Mouse (Mus musculus): ENCODE results near the gene Diaph3. TPM values are rescaled to one million over a fixed set of nuclear protein-coding genes. Genes with fewer than 3 reads are reported as not detected.
"Not testable (repeated sequence)": the region's sequence is repeated elsewhere in the genome, so short reads cannot be mapped to it uniquely, and the experiment has no call there.

Gene Diaph3
- polyA plus RNA-seq, 1 experiment, result 4.4 TPM

DNA sequence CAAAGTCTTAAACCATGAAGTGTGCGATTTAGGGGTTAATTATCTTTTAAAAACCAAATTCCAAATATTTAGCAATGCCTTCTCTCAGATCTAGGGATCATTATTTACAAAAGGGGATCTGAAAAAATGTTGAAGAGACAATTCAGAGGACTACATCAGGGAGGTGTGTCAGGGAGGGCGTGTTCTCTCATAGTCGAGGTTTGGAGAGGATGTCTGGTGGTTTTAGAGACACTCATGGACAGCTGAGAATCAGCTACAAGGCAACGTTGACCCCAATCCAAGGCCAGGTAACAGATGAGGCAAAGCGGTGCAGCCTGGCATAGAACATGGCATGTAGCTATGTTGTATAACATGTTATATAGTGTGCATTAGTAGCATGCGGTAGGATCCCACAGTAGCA lies 396.5 kb downstream of the Diaph3 start:
- no peak for DNase-seq (ENCODE audit: extremely low spot score in 1 of 2, low spot score in 1 of 2)

- DNase-seq (ENCODE audit: extremely low spot score in 1 of 2, low spot score in 1 of 2), result no peak
These were observed 399.0 kb downstream of the Diaph3 start for GRCm38 (mm10) chr14:86741855-86742531.

DNA sequence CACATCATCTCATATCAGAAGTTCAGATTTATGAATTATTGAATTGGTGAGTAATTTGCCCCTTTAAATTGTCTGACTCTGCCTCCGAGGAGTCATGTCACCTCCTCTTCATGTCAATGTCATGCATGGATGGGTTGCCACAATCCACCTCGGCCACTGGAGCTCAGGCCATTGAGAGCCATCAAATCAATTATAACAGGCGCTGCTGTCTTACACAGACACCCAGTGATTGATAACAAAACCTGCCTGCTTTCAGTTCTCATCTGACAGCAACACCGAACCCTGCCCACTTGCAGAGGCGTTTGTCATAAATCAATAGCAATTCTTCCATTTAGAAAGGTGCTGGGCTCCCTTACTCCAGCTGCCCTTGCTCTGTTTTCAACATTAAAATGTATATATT lies 402.1 kb downstream of the Diaph3 start:
- DNase-seq (ENCODE audit: extremely low spot score in 1 of 2, low spot score in 1 of 2), result no peak

DNA sequence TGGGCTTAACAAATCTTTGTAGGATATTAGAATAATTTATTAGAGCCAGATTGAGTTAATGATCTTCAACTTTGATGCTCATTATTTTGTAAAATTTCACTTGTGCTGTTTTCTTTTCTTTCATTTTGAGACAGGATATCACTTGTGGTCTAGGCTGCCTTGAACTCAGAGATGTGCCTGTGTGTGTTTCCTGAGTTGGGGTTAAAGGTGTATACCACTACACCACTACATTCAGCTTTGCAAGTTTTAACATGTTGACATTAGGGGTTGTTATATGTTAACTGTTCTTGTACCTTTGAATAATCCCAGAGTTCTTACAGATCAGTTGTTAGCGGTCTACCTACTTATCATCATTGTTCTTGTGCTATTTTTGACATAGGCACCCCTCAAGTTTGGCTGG lies 404.4 kb downstream of the Diaph3 start:
- DNase-seq (ENCODE audit: extremely low spot score in 1 of 2, low spot score in 1 of 2), result no peak

DNA sequence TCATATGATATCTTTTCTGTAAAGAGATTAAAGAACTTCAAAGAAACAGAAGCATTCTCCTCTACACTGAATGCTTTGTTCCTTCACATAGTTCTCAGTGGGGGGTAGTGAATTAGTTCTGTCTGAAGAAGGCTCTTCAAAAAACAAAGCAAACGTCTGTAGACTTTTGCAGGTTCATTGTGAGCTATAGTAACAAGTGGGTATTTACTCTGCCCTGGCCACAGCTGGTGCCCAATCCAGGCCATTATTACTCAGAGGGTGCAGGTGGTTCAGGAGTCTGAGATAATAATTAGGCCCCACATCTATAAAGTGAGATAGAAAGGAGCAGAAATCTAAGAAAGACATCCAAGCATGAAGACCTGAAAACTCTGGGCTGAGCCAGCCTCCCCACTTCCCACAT lies 409.7 kb downstream of the Diaph3 start:
- DNase-seq (ENCODE audit: extremely low spot score in 1 of 2, low spot score in 1 of 2), result no peak

GRCm38 (mm10) chr14:86729617-86730098 lies 411.4 kb downstream of the Diaph3 start:
- no peak for DNase-seq (ENCODE audit: extremely low spot score in 1 of 2, low spot score in 1 of 2)

DNA sequence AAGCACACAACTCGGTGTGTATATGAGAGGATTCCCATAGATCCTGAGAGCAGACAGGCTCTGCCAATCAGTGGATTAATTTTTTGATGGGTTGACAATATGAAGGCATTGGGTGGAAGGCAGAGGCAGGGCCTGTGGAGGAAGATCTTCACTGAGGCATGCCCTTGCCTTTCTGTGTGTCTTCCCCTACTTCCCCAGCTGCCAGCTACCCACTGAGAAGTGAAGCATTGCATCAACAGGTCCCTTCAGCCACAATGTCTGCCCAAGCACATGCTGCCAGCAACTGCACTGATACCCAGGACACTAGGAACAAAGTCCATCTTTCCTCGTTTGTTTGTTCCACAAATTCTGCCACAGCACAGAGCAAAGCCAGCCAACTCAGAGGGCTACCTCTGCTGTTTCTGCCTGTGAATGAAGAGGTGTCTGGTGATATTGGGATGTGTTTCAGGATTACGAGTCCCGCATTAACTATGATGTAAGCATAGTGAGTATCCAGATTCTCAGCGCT lies 413.4 kb downstream of the Diaph3 start:
- DNase-seq (ENCODE audit: extremely low spot score in 1 of 2, low spot score in 1 of 2), result no peak

- no peak for DNase-seq (ENCODE audit: extremely low spot score in 1 of 2, low spot score in 1 of 2)
These were observed 419.3 kb downstream of the Diaph3 start for GRCm38 (mm10) chr14:86721768-86722167.

DNA sequence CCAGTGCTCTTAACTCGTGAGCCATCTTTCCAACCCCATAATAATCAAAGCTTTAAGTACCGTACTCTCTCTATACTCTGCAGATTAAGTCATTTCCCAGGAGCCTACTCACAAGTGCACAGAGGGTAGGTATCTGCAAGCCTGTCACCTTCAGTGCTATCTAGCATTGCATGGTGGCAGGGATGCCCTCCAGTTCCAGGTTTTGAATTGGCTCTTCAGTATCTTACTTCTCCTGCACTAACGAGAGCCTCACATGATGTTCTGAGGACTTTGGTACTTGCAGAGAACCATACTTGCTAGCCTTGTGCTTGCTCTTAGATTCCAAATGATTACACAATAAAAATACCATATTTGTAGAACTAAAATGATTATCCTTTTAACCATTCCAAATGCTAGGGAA lies 420.0 kb downstream of the Diaph3 start:
- DNase-seq (ENCODE audit: extremely low spot score in 1 of 2, low spot score in 1 of 2), result no peak

DNA sequence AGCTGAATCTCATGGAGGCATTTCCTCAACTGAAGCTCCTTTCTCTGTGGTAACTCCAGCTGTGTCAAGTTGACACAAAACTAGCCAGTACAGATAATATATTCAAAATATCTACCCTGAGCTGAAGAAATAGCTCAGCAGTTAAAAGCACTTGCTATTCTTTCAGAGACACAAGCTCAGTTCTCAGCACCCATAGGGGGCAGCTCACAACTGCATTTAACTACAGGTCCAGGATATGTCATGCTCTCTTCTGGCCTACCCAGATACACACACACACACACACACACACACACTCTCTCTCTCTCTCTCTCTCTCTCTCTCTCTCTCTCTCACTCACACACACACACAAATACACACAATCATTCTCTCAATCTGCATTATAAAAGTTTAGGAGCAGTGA lies 420.6 kb downstream of the Diaph3 start:
- not testable (repeated sequence) for DNase-seq (ENCODE audit: extremely low spot score in 1 of 2, low spot score in 1 of 2)

DNA sequence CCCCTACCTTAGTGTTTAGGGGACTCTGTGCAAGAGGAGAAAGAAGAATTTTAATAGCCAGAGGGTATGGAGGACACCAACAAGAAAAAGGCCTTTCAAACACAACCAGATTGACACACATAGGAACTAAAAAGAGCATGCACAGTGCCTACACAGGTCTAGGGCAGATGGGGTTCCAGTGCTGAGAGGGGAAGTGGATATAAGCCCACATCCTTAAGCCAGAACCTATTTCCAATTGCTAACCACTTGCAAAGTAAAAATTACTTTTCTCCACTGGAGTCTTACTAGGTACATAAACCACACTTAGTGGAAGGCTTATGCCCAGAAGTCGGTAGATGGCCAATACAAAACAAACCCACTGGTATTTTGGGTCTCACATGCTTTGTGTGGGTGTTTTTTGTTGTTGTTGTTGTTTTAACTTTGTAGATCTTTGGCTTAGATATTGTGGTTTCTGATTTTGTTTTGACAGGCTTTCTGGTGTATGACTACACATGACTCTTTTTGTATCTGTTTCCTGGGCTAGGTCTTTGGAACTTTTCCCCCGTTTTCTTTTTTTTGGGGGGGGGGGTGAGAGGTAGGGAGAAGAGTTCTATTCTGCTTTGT lies 426.8 kb downstream of the Diaph3 start:
- DNase-seq (ENCODE audit: extremely low spot score in 1 of 2, low spot score in 1 of 2), result no peak

- DNase-seq (ENCODE audit: extremely low spot score in 1 of 2, low spot score in 1 of 2), result no peak
These were observed 437.0 kb downstream of the Diaph3 start for GRCm38 (mm10) chr14:86704080-86704479.

GRCm38 (mm10) chr14:86701145-86701544 lies 439.9 kb downstream of the Diaph3 start:
- no peak for DNase-seq (ENCODE audit: extremely low spot score in 1 of 2, low spot score in 1 of 2)

- DNase-seq (ENCODE audit: extremely low spot score in 1 of 2, low spot score in 1 of 2), result no peak
These were observed 443.1 kb downstream of the Diaph3 start for GRCm38 (mm10) chr14:86697887-86698286.

DNA sequence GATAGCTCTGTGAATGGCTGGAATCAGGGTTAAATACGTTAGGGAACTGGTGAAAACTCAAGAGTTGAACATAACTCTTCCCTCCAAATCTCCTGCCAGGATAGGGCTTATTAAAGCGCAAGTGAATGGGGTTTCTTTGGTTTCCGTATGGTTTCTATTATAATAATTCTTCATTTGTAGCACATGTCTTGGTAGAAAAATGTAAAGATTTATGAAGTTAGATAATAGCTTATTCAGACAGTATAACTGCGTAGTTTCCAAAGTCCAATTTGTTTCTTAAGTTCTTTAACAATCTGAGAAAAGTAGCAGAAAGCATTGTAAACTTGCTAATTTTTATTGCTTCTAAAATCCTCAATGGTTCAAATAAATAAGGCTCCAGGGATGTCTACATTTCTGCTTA lies 448.3 kb downstream of the Diaph3 start:
- DNase-seq (ENCODE audit: extremely low spot score in 1 of 2, low spot score in 1 of 2), result no peak

- DNase-seq (ENCODE audit: extremely low spot score in 1 of 2, low spot score in 1 of 2), result no peak
These were observed 449.7 kb downstream of the Diaph3 start for GRCm38 (mm10) chr14:86691298-86691697.

- no peak for DNase-seq (ENCODE audit: extremely low spot score in 1 of 2, low spot score in 1 of 2)
These were observed 456.2 kb downstream of the Diaph3 start for GRCm38 (mm10) chr14:86684585-86685503.

DNA sequence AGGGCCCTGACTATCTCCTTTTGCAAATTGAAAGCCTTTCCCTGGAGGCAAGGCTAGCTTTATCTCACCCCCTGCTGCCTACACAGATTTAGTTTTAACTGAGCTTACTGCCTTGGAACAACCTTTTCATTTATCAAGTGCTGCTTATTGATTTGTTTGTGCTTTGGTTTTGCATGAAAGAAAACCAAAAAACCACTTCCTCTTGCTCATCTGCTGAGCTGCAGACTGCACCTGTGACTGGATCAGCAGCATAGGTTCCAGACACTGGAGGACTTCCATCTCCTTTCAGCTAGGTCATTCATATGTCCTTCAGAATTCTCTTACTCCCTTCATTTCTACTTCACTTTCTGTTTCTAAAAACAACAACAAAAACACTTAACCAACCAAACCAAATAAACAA lies 459.1 kb downstream of the Diaph3 start:
- DNase-seq (ENCODE audit: extremely low spot score in 1 of 2, low spot score in 1 of 2), result no peak

GRCm38 (mm10) chr14:86678992-86679391 lies 462.0 kb downstream of the Diaph3 start:
- DNase-seq (ENCODE audit: extremely low spot score in 1 of 2, low spot score in 1 of 2), result no peak

DNA sequence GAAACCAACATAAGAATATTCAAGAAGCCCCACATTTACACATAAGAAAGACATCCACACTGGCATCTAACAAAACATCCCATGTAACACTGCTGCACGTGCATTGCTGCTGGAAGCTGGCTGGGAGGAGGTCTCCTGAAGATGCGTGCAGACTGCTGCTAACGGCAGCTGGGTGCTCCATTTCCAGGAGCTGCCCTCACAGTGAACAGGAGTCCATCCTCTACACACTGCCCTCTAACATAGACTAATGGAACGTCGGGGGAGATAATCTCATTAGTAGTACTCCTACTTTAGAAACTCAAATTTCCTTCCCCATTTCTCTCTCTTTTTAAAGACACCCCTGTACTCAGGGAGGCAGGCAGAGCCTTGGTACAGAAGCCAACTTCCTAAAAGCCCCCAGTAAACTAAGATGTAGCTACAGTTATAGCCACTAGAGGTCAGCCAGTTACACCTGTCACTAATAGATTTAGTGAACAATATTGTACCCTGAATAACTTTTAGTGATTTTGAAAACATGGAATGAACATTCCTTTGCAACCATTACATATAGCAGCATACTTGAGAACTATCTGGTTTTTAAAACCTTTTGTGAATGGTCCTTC lies 462.8 kb downstream of the Diaph3 start:
- DNase-seq (ENCODE audit: extremely low spot score in 1 of 2, low spot score in 1 of 2), result peak in 1 of 2 experiments; percentile 37

DNA sequence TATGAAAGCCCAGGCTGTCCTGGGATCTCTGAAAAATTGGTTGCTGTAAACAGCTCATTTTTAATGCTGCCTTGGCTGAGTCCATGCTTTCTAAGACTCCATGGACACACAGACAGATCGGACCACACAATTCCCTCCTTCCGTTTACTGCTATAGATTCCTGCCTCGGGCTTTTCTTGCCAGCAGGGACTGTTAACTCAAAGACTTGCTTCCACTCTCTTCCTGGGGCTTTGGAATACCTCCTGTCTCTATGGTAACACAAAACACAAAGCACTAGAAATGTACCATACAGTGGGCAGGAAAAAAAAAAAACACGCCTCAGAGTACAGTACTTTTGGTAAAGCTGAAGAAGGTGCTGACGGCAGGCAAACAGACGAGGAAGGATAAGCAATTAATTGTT lies 464.0 kb downstream of the Diaph3 start:
- peak in 1 of 2 experiments; percentile 32 for DNase-seq (ENCODE audit: extremely low spot score in 1 of 2, low spot score in 1 of 2)
